Mouse (Mus musculus) G1E (cell line): ENCODE results near the gene Anxa6. TPM values are rescaled to one million over a fixed set of nuclear protein-coding genes. Genes with fewer than 3 reads are reported as not detected.

Source experiments
- ATAC-seq: 2 replicates; pipeline ENCODE4 v1.8.0; 2016; ENCODE audit warnings: mild to moderate bottlenecking; ENCODE audit not compliant: insufficient number of reproducible peaks, poor library complexity, low FRiP score, severe bottlenecking; ENCODE audit errors: extremely low read depth
- DNase-seq: peaks from one replicate; pipeline ENCODE4 v3.0.0; 2012; ENCODE audit warnings: low spot score
- H3K27me3 ChIP-seq: 2 replicates; pipeline ENCODE4 v1.6.1; 2012; ENCODE audit warnings: mild to moderate bottlenecking, low read length, inconsistent platforms; ENCODE audit not compliant: insufficient read depth
- H3K36me3 ChIP-seq: replicated peaks from 2 replicates; pipeline ENCODE3; 2012; ENCODE audit warnings: mild to moderate bottlenecking, inconsistent platforms
- H3K4me1 ChIP-seq: 2 replicates; pipeline ENCODE4 v1.6.1; 2012; ENCODE audit warnings: low read depth, low read length, inconsistent platforms, mixed read lengths; ENCODE audit not compliant: insufficient read depth
- H3K4me3 ChIP-seq: 2 replicates; pipeline ENCODE4 v1.5.1; 2012; ENCODE audit warnings: low read depth, mild to moderate bottlenecking, inconsistent platforms, low read length, moderate library complexity, mixed read lengths
- H3K9me3 ChIP-seq: replicated peaks from 2 replicates; pipeline ENCODE4 v1.6.1; 2012; ENCODE audit warnings: inconsistent platforms
- CTCF ChIP-seq: IDR thresholded peaks from 2 replicates; pipeline ENCODE4 v1.5.1; 2012; ENCODE audit warnings: low read depth, low read length, inconsistent platforms, mixed read lengths
- GATA1 ChIP-seq: IDR thresholded peaks from 2 replicates; pipeline ENCODE4 v1.6.1; 2012; ENCODE audit warnings: borderline replicate concordance, low read length, inconsistent platforms, mixed read lengths
- GATA2 ChIP-seq: IDR thresholded peaks from 2 replicates; pipeline ENCODE4 v1.6.1; 2012; ENCODE audit warnings: low read depth, low read length, inconsistent platforms, borderline replicate concordance
- POLR2AphosphoS5 ChIP-seq: IDR thresholded peaks from 2 replicates; pipeline ENCODE4 v1.6.1; 2012; ENCODE audit warnings: low read depth, low read length, inconsistent platforms; ENCODE audit not compliant: insufficient replicate concordance
- TAL1 ChIP-seq: conservative IDR thresholded peaks from 2 replicates; pipeline ENCODE4 v1.6.1; 2012; ENCODE audit warnings: low read depth, low read length, inconsistent platforms, mixed read lengths
- polyA plus RNA-seq: library from polyadenylated mRNA; stranded (reverse); fragments of >175 nt; gene quantifications from 2 replicates; pipeline ENCODE4 v1.2.3, GENCODE M21; 2012
- total RNA-seq, 2 experiments: library from RNA; stranded (forward) in 1 of 2; stranded (reverse) in 1 of 2; fragments of 200-1000 nt in 1 of 2; fragments of >200 nt in 1 of 2; fragmentation: Nextera tagmentation in 1 of 2; gene quantifications; 2 replicates each; pipeline ENCODE4 v1.2.3; 2014 to 2017

Anxa6 gene
- total and polyA plus RNA-seq, 3 experiments: 0.04 to 0.87 TPM; not detected in 1

- DNase-seq: no peak
- peaks cover 6% of the 10 kb centered on the region; the same call in 1 of the 2 replicates for H3K4me1 ChIP-seq
- H3K36me3 ChIP-seq: no peaks in the 10 kb centered on the region
- H3K9me3 ChIP-seq: no peaks in the 10 kb centered on the region
- peaks cover 23% of the 10 kb centered on the region for H3K27me3 ChIP-seq
- ATAC-seq: no peak
- no peak overlapping the region for H3K4me3 ChIP-seq
- TF ChIP-seq POLR2AphosphoS5 (no peak), CTCF (no peak), GATA1 (no peak), TAL1 (no peak), GATA2 (no peak)
Observed at GRCm38 (mm10) chr11:55032286-55032685, 959 bp downstream of the Anxa6 start.

- DNase-seq (no peak), ATAC-seq (no peak)
- Histone ChIP-seq H3K9me3 (no peaks in the 10 kb centered on the region), H3K4me1 (peaks cover 6% of the 10 kb centered on the region; the same call in 1 of the 2 replicates), H3K27me3 (peaks cover 23% of the 10 kb centered on the region), H3K36me3 (no peaks in the 10 kb centered on the region), H3K4me3 (no peak overlapping the region)
- TF ChIP-seq GATA2 (no peak), POLR2AphosphoS5 (no peak), CTCF (no peak)
Observed at GRCm38 (mm10) chr11:55031991-55032280, 1.3 kb downstream of the Anxa6 start.

- TF ChIP-seq POLR2AphosphoS5 (no peak), GATA2 (no peak), CTCF (no peak), TAL1 (no peak), GATA1 (no peak)
- Histone ChIP-seq H3K4me3 (no peak overlapping the region), H3K4me1 (peaks cover 6% of the 10 kb centered on the region; the same call in 1 of the 2 replicates), H3K36me3 (no peaks in the 10 kb centered on the region), H3K9me3 (no peaks in the 10 kb centered on the region), H3K27me3 (peaks cover 23% of the 10 kb centered on the region)
- DNase-seq: no peak
- no peak for ATAC-seq
Observed at GRCm38 (mm10) chr11:55031211-55031990, 1.8 kb downstream of the Anxa6 start.

GRCm38 (mm10) chr11:55028509-55028908, 4.7 kb downstream of the Anxa6 start:
- H3K4me1 ChIP-seq: peaks cover 6% of the 10 kb centered on the region; the same call in 1 of the 2 replicates
- ATAC-seq (no peak), DNase-seq (no peak)
- no peak overlapping the region for H3K4me3 ChIP-seq
- TF ChIP-seq GATA2: no peak
- TF ChIP-seq TAL1: no peak
- TF ChIP-seq CTCF: no peak
- TF ChIP-seq POLR2AphosphoS5: no peak
- TF ChIP-seq GATA1: no peak
- H3K9me3 ChIP-seq: no peaks in the 10 kb centered on the region
- H3K36me3 ChIP-seq: no peaks in the 10 kb centered on the region
- H3K27me3 ChIP-seq: peaks cover 29% of the 10 kb centered on the region

- no peaks in the 10 kb centered on the region for H3K9me3 ChIP-seq
- no peak for ATAC-seq
- H3K4me1 ChIP-seq: no peaks in the 10 kb centered on the region
- no peak overlapping the region for H3K4me3 ChIP-seq
- peaks cover 24% of the 10 kb centered on the region for H3K27me3 ChIP-seq
- no peak for DNase-seq
- no peaks in the 10 kb centered on the region for H3K36me3 ChIP-seq
- no peak for TF ChIP-seq POLR2AphosphoS5
- no peak for TF ChIP-seq CTCF
- TF ChIP-seq GATA1: no peak
- no peak for TF ChIP-seq TAL1
- TF ChIP-seq GATA2: no peak
Observed at GRCm38 (mm10) chr11:55027204-55027855, 5.9 kb downstream of the Anxa6 start.

GRCm38 (mm10) chr11:55025896-55026295, 7.3 kb downstream of the Anxa6 start:
- Histone ChIP-seq H3K9me3 (no peaks in the 10 kb centered on the region), H3K4me1 (no peaks in the 10 kb centered on the region), H3K27me3 (peaks cover 20% of the 10 kb centered on the region), H3K4me3 (no peak overlapping the region), H3K36me3 (no peaks in the 10 kb centered on the region)
- DNase-seq (no peak), ATAC-seq (no peak)
- TF ChIP-seq CTCF: no peak
- no peak for TF ChIP-seq GATA2
- TF ChIP-seq GATA1: no peak
- TF ChIP-seq TAL1: no peak
- TF ChIP-seq POLR2AphosphoS5: no peak
